Mouse (Mus musculus): Measurements from ENCODE around the gene Glrx5.

GRCm38 (mm10) chr12:105019359-105020219 is 12.9 kb upstream of the Glrx5 start:
- TF ChIP-seq POLR2A (IDR thresholded peaks at IDR 0.05; ENCODE audit: insufficient read depth, low read depth, low read length): no peak; the same call in 1 of the 2 replicates
- peak; percentile 52 for TF ChIP-seq CTCF (IDR thresholded peaks at IDR 0.05)

All from heart, adult 2 months (tissue).